Mouse (Mus musculus) urinary bladder, postnatal 36 days (tissue): ENCODE data around the gene Osbpl10.
A peak's percentile ranks its signal among the peaks of the same experiment; 100 is the strongest.
"Not testable (repeated sequence)": the region's sequence is repeated elsewhere in the genome, so short reads cannot be mapped to it uniquely, and the experiment has no call there.

ENCODE experiments used
- DNase-seq, 2 experiments: peaks; one replicate each; pipeline ENCODE4 v3.0.0; 2022; ENCODE audit warnings: low spot score in 2 of 2, mixed read lengths in 1 of 2

Osbpl10 gene

DNA sequence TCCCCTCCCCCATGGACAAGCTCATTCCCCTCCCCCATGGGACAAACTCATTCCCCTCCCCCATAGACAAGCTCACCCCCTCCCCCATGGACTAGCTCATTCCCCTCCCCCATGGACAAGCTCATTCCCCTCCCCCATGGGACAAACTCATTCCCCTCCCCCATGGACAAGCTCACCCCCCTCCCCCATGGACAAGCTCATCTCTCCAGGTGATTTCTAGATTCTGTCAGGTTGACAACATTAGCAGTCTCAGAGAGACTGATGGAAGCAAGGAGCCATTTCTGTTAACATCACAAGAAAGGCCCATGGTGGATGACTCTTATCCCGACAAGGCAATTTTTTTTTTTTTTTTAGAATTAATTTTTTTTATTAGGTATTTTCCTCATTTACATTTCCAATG is 52.7 kb downstream of the Osbpl10 start:
- DNase-seq: not testable (repeated sequence)

DNA sequence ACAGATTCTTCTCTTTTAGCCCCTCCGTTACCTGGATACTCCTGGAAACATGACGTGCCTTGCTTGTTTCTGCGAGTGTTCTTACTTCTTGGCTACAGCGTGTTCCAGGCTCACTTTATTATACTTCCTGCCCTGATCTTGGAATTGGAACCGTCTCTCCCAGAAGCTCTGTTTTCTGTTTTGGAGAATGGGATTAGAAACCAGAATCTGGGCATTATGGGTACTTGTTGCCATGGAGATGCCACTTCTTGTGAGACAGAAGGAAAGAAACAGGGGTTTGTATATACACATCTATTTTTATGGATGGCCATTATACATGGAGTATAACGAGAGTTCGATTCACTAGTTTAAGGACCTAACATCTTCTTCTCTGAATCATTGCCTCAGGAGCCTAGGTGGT is 54.4 kb downstream of the Osbpl10 start:
- DNase-seq: no peak

DNA sequence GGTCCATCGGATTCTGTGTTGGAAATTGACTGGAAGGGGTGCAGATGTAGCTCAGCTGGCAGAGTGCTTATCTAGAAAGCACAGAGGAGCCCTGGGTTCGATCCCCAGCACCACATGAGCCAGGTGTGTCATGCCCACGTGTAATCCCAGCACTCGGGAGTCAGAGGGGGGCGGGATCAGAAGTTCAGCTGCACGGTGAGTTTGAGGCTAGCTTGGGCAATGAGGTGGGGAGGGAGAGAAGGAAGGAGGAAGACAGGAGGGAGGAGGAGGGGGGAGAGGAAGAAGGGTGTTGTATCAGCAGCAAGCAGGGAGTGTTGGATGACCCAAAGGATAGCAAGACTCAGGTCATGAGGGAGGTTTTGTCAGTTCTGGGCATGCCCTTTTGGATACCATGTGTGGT is 55.9 kb downstream of the Osbpl10 start:
- no peak for DNase-seq

DNA sequence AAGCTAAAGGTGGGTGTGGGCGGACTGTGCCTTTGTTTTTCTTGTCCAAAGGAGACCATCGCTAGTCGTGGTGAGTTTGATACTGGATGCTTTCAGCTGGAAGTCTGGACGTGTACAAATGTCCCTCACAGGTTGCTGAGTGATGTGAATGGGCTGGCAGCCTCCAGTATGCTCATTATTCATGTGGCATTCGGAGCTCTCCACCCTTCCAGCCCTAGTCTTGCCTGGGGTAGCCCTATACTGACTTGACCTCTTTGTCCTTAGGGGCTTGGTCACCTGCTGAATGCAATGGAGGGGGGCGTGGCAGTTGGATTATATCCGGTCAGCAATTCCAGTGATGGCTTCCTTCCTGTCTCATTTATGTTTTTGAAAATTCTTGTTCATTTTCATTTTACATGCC is 56.4 kb downstream of the Osbpl10 start:
- DNase-seq: no peak

DNA sequence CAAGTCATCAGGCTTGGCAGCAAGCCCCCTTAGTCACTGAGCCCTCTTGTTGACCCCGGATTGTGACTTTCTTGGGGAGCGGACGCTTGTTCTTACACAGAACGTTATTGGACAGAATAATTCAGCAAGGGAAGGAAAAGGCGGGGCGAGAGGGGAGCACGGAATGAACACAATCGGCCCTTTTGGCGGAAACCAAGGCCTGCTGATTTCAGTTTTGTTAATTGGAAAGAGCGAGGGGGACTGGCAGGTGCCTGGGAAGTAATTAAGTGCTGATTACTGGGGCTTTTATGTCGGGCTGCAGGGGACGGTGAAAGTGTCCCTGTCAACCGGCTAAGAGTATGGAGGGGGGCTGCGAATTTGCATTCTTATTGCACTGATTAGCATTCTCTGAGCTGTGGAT is 59.8 kb downstream of the Osbpl10 start:
- DNase-seq: no peak

DNA sequence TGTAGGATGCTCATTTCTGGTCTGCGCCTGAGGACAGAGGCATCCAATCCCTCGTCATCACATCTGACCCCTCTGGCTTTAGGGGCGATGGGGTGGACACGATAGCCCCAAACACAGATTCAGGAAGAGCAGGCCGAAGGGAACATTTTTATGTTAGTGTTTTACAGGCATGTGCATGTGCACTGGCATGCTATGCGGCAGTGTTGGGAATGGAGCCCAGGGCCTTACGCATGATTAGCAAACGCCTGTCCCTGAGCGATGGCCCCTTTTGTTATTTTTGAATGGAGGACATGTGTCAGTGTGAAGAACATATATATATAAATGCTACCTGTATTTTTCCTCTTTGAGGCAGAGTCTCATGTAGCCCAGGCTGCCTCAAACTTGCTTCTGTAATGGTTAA is 60.3 kb downstream of the Osbpl10 start:
- DNase-seq: no peak

DNA sequence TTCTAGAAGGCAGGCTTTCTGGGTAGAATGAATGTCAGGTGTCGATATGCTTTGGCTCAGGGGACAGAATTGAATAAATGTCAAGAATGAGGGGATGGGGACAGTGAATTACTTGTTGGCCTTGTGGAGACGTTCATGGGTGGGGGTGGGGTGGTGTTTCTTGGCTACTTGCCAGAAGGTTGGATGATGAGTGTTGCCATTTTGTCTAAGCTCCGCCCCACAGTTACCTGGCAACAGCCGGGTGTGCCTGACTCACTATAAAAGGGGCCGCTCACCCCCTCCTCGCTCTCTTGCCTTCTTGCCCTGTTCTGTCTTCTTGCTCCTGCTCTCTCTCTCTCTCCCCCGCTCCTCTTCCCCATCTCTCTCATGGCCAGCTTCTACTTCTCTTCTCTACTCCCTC is 60.9 kb downstream of the Osbpl10 start:
- no peak for DNase-seq

DNA sequence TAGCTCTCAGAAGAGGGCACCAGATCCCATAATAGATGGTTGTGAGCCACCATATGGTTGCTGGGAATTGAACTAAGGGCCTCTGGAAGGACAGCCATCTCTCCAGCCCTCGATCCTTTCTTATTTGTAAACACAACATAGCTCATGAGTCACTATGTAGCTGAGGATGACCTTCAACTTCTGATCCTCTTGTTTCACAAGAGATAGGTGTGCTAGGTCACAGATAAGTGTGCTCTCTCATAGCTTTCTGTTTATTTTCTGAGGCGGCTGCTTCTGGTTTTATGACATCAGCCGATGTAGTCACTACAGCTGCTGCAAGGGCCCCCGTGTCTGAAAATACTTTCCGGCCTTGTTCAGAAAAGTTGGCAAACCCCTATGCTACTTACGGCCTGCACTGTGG is 64.2 kb downstream of the Osbpl10 start:
- no peak for DNase-seq

DNA sequence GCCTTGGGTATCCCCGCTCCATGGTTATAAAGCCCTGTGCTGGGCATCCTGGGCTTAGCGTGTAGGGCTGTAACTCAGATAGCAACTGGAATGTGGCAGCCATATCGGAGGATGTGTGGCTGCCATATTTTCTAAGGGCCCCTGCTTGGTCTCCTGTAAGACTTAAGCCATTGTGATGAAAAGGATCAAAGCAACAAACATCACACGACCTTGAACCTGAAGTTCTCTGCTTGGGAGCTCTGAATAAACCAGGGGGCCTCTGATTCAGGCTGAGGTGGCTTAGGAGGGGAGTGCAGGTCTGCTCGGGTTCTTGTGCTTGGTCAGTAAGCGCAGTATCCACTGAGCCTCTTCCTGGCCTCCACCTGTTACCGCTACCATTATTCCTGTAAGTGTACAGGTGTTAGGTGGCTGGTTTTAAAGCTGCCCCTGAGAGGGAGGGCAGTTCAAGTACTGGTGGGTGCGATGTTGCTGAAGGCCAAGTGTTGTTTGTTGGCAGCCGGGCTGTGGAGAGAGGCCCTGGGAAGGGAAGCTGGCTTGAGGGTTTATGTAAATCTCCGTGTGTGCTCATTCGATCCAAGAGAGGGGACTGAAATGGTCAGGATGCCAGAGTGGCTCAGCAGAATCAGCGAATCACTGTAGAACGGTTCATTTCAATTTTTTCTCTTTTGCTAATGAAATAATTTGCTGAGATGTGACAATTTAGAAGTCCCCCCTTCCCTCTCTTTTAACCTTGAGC is 64.8 kb downstream of the Osbpl10 start:
- no peak for DNase-seq

DNA sequence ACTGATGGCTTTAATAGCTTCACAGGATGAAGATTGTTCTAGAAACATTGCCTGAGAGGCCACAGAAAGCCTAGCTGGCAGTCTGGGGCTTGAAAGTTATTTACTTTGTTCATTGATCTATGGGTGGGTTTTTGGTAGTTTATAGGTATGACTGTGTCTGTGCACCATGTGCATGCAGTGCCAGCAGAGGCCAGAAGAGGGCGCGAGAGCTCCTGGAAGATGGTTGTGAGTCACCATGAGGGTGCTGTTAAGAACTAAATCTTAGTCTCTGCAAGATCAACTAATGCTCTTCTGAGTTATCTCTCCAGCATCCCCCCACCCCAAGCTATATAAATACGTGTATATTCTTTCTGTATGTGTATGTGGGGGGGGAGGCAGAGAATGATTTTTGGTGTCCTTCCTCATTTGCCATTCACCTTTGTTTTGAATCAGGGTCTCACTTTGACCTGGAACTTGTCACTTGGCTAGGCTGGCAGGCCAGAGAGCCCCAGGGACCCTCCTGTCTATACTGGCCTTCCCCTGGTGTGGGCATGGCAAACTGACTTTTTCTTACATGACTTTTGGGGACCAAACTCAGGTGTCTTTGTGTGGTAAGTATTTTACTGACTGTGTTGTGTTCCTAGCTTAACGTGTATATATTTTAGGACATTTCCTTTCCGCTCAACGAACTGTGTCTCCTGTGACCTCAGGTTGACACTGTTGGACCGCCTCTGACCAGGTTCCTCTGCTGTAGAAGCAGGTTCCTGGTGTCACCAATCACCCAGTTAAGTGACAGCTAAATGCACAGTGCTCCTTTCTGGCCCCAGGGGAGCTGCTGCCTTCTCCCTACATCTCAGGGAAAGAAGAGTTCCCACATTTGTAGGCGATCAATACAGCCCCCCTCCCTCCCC is 65.8 kb downstream of the Osbpl10 start:
- DNase-seq: no peak

DNA sequence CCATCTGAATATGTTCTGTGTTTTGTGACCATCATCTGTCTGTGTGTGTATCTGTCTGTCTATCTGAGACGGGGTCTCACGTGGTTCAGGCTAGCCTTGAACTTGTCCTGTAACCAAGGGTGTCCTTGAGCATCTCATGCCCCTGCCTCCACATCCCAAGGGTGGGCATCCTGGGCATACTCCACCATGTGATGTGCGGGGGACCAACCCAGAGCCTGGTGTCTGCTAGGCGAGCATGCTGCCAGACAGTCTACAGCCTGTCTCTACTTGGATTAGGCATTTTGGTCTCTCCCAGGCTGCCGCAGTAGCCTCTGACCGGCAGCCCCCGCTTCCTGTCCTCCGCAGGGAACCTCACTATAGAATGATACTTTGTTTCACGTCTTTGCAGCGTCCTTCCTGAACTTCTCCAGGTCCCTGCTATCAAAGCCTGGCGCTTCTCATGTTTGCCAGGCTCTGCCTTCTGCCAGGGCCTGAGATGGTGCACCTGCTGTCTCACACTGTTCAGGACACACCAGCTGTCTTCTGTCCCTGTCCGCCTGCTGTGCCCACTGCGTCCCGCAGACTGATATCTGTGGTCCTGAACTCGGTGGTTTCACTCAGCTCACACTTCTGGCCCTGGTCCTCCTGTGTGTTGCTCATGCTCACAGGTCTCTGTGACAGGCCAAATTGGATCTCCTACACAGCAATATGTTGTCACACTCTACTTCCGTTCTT is 66.9 kb downstream of the Osbpl10 start:
- DNase-seq: no peak

DNA sequence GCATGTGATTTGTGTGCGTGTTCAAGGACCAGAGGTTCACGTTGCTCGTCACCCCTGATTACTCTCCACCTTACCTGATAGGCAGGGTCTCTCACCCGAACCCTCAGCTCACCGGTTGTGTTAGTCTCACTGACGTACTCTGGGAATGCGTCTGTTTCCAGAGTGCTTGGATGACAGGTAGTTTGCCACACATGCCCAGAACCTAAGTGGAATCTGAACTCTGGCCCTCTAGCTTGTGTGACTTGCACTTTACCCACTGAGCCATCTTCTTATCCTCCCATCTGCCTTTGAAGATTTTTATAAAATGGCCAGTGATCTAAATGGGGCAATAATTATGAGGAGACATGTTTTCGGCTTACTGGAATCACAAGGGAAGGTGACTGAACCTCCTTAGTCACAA is 68.3 kb downstream of the Osbpl10 start:
- DNase-seq: no peak

DNA sequence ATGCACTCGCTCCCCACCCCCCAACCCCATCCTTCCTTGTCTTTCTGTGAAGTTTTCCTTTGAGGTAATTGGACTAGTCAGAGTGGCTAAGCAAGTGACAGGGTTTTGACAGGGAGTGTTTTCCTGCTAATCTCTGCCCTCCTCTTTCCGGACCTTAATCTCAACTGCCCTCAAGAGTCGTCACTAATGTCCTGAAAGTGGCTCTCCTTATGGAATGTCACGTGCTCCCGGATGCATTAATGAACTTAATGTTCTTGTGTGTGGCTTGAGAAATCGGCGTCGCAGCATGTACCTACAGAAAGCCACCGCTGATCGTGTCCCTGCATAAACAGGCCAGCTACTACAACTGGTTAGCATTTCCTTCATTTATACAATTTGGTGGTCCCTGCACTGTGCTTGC is 70.0 kb downstream of the Osbpl10 start:
- DNase-seq: no peak

DNA sequence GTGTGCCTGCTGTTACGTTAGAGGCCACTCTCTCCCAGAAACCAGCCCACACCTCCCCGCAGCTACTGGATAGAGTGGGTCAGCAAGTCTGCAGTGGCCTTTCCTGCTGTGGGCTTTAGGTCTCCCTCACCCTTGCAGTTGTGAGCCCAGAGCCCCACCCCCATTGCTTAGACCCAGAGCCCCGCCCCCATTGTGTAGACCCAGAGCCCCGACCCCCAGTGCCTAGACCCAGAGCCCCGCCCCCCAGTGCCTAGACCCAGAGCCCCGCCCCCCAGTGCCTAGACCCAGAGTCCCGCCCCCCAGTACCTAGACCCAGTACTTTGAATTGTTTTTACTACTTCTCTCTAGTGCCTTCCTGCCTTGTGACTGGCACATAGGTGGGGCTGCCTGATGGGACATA is 70.5 kb downstream of the Osbpl10 start:
- no peak for DNase-seq

DNA sequence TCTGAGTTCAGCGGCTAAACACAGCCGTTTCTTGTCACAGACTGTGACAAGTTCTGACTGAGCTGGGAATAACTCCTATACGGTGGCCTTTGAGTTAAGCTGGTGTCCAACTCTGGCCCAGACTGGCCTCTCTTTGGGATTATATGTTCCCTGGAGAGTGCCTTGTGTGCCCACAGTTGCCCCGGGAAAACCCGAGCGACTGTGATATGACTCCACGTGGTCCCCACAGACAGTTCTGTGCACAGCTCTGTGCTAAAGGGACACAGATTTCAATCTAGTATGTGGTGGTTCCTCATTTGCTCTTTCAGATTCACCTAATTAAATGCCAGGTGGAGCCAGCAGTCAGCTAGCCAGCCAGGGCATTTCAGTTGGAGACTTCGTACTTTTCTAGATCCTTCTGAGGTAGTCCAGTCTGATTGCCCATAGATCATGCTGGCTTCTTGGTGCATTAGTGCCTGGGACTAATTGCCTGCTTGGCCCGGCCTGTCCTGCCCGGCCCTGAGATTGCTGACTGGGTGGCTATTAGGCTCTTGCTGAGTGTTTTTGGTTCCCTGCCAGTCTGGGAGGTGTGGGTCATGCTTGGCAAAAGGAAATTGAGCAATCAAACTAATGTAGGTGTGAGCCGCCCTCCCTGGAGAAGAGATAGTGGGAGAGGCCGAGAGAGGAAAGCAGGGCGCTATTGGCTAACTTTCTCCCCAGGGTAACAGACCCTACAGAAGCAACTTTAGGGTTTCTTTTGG is 71.8 kb downstream of the Osbpl10 start:
- peak; percentile 15 to 63 for DNase-seq

DNA sequence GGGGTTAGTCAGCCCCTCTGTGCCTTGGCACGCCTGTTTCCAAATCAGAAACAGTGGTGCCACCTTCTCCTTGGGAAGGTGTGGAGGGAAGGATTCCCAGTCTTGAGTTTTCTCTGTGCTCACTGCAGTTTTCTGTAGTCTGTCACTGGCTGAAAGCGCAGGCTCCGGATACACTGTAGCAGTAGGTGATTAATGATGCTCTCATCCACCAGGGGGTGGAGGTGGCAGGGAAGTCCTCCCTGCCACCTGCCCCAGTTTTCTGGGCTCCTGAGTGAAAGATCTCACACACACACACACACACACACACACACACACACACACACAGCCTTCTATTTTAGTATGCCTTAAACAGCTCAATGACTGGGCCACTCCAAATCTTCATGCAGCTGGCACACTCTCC is 73.6 kb downstream of the Osbpl10 start:
- DNase-seq: no peak

DNA sequence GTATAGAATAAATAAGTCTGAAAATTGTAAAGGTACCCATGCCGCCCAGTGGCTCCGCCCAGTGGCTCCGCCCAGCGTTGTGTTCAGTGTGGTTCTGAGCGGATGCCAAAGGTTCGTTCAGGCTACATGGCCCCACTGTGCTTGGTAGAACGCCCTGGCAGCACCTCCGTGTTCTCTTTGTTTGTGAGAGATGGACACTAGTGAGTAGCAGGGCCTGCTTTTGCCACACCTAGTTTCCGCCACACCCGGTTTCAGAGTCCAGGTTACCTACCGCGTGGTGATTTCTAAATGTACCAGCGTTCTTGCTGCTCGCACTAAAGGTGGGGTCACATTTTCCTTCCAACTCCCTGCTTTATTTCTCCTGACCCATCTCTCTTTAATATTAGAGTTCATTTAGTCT is 75.4 kb downstream of the Osbpl10 start:
- no peak for DNase-seq

DNA sequence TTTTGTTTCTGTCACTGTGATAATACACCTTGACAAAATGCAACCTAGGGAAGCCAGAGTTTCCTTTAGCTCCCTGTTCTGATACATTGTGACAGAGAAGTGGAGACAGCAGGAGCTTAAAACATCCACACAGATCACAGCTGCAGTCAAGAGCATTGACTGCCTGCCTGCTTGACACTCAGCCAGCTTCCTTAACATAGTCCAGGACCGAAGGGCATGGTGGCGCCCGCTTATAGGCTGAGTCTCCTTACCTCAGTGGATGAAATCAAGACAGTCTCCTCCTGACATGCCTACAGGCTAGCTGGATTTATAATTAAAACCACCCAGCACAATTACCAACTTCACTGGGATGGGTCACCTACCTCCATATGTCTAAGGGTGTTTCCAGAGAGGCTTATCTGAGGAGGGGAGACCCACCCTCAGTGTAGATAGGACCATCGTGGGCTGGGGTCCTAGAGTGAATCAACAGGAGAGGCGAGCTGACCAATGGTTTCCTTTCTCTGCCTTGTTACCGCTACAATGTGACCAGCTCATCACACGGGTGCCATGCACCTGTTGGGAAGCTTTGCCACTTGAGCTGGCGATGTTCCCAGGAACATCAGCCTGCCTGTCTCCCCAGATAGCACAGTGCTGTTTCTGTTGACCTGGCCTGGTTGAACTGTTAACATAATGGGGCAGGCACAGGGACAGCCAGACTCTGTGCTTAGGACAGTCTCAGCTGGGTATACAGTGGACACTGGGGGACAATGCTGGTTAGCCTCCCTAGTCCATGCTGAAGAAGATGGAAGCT is 76.9 kb downstream of the Osbpl10 start:
- no peak for DNase-seq

DNA sequence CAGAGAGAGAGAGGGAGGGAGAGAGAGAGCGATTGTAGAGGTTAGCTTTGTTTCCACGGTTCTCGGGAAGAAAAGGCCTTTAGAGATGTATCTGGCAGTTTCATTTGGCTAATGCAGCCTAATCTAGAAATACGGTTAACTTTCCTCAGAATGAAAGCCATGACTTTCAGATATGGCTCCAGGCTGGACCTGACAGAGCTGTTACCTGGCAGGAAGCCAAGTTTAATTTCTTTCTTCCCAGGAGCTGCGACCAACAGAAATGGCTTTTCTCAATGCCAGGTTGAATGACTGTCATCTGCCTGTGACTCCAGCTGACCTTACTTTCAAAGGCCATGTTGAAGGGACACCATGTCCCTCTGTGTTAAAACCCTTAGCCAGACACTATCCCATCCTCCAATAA is 80.4 kb downstream of the Osbpl10 start:
- no peak for DNase-seq

DNA sequence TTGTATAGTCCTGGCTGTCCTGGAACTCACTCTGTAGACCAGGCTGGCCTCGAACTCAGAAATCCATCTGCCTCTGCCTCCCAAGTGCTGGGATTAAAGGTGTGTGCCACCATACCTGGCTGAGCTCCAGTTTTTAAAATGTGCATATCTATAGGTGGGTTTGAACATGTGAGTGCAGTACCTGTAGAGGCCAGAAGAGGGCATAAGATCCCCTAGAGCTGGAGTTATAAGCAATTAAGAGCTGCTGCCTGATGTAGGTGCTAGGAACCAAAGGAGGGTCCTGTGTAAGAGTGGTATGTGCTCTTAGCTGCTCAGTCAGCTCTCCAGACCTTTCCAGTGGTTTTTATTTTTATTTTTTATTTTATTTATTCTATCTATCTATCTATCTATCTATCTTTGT is 86.5 kb downstream of the Osbpl10 start:
- no peak for DNase-seq

DNA sequence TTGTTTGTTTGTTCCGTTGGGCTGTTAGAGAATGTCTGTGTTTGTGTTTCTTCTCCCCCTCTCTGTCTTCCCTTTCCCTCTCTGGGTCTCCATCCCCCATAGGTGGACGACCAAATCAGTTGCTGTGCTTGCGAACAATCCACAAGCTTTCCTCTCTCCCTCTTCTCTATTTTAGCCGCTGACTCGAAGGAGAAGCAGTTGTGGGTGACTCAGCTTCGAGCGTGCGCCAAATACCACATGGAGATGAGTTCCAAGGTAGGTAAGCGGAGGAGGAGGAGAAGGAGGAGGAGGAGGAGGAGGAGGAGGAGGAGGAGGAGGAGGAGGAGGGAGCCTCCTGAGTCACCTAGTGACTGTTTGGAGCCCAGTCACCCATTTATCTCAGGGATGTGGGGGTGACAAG is 88.7 kb downstream of the Osbpl10 start:
- peak in 1 of 2 experiments; percentile 6 for DNase-seq
